Mouse (Mus musculus): ENCODE measurements around the gene Cass4.
A peak's percentile ranks its signal among the peaks of the same experiment; 100 is the strongest.

The Cass4 gene

GRCm38 (mm10) chr2:172393391-172394051, at the start of gene Cass4:
Gene Cass4, plus strand, starts transcription at chr2:172393794.
- DNase-seq (ENCODE audit: low spot score in 2 of 2) = peak; percentile 56 to 68

- DNase-seq (ENCODE audit: low spot score in 2 of 2) = no peak
These were observed 48.9 kb upstream of the Cass4 start for GRCm38 (mm10) chr2:172344669-172345068.

GRCm38 (mm10) chr2:172345258-172345738, 48.3 kb upstream of the Cass4 start, which contains the start of gene Fam210b:
Gene Fam210b, plus strand, starts transcription at chr2:172345565.
- DNase-seq (ENCODE audit: low spot score in 2 of 2) = peak; percentile 93 to 94

- no peak for DNase-seq (ENCODE audit: low spot score in 2 of 2)
These were observed 47.3 kb upstream of the Cass4 start for GRCm38 (mm10) chr2:172346034-172346929.

GRCm38 (mm10) chr2:172346933-172347611, 46.5 kb upstream of the Cass4 start:
- DNase-seq (ENCODE audit: low spot score in 2 of 2) = no peak

GRCm38 (mm10) chr2:172348297-172348950, 45.2 kb upstream of the Cass4 start:
- no peak for DNase-seq (ENCODE audit: low spot score in 2 of 2)

- no peak for DNase-seq (ENCODE audit: low spot score in 2 of 2)
These were observed 43.8 kb upstream of the Cass4 start for GRCm38 (mm10) chr2:172349776-172350175.

- DNase-seq (ENCODE audit: low spot score in 2 of 2) = no peak
These were observed 42.8 kb upstream of the Cass4 start for GRCm38 (mm10) chr2:172350773-172351172.

GRCm38 (mm10) chr2:172353218-172353617, 40.4 kb upstream of the Cass4 start:
- DNase-seq (ENCODE audit: low spot score in 2 of 2) = no peak

GRCm38 (mm10) chr2:172354761-172355160, 38.8 kb upstream of the Cass4 start:
- no peak for DNase-seq (ENCODE audit: low spot score in 2 of 2)

GRCm38 (mm10) chr2:172355833-172356232, 37.8 kb upstream of the Cass4 start:
- DNase-seq (ENCODE audit: low spot score in 2 of 2) = no peak

- DNase-seq (ENCODE audit: low spot score in 2 of 2) = no peak
These were observed 30.4 kb upstream of the Cass4 start for GRCm38 (mm10) chr2:172363176-172363575.

GRCm38 (mm10) chr2:172370411-172371223, 23.0 kb upstream of the Cass4 start, which contains the start of the genes Aurka and Cstf1:
Gene Aurka, minus strand, starts transcription at chr2:172370535.
Gene Cstf1, plus strand, starts transcription at chr2:172370681.
- peak; percentile 91 to 92 for DNase-seq (ENCODE audit: low spot score in 2 of 2)

GRCm38 (mm10) chr2:172371258-172371657, 22.3 kb upstream of the Cass4 start:
- DNase-seq (ENCODE audit: low spot score in 2 of 2) = no peak

- DNase-seq (ENCODE audit: low spot score in 2 of 2) = no peak
These were observed 17.0 kb upstream of the Cass4 start for GRCm38 (mm10) chr2:172376551-172376950.

GRCm38 (mm10) chr2:172376999-172377515, 16.5 kb upstream of the Cass4 start:
- DNase-seq (ENCODE audit: low spot score in 2 of 2) = no peak

- DNase-seq (ENCODE audit: low spot score in 2 of 2) = peak; percentile 57 to 79
These were observed 15.3 kb upstream of the Cass4 start for GRCm38 (mm10) chr2:172378332-172378731.

- DNase-seq (ENCODE audit: low spot score in 2 of 2) = no peak
These were observed 13.1 kb upstream of the Cass4 start for GRCm38 (mm10) chr2:172380513-172380912.

GRCm38 (mm10) chr2:172381341-172381740, 12.3 kb upstream of the Cass4 start:
- DNase-seq (ENCODE audit: low spot score in 2 of 2) = peak in 1 of 2 experiments; percentile 49

- peak; percentile 63 to 71 for DNase-seq (ENCODE audit: low spot score in 2 of 2)
These were observed 11.7 kb upstream of the Cass4 start for GRCm38 (mm10) chr2:172381898-172382297.

All from thymus, postnatal 10 days (tissue).